Mouse (Mus musculus) myocyte (in vitro differentiated cells): ENCODE results near the gene Olfr521.

ENCODE experiments used
- CEBPB ChIP-seq: IDR thresholded peaks from 2 replicates; pipeline ENCODE4 v1.6.1; 2011; ENCODE audit warnings: mild to moderate bottlenecking, moderate library complexity; ENCODE audit not compliant: poor library complexity, insufficient read depth, severe bottlenecking
- E2F4 ChIP-seq: IDR thresholded peaks from one replicate; pipeline ENCODE4 v1.6.1; 2011; ENCODE audit warnings: mild to moderate bottlenecking, control low read depth, moderate library complexity; ENCODE audit not compliant: insufficient read depth
- MYOD1 ChIP-seq, 3 experiments: IDR thresholded peaks; one replicate each; pipeline ENCODE4 v1.6.1; 2011; ENCODE audit warnings: control low read depth in 2 of 3, low read depth in 2 of 3, mild to moderate bottlenecking in 2 of 3, moderate library complexity in 1 of 3; ENCODE audit not compliant: insufficient read length in 2 of 3, control insufficient read depth in 1 of 3
- POLR2A ChIP-seq: IDR thresholded peaks from one replicate; pipeline ENCODE4 v1.6.1; 2011; ENCODE audit warnings: low read depth, mild to moderate bottlenecking, control low read depth, moderate library complexity; ENCODE audit not compliant: insufficient read length
- POLR2AphosphoS2 ChIP-seq: IDR thresholded peaks from one replicate; pipeline ENCODE4 v1.6.1; 2011; ENCODE audit warnings: low read depth, control low read depth; ENCODE audit not compliant: insufficient read length
- REST ChIP-seq: IDR thresholded peaks from one replicate; pipeline ENCODE4 v1.6.1; 2011; ENCODE audit warnings: mild to moderate bottlenecking, control low read depth, moderate library complexity; ENCODE audit not compliant: insufficient read depth, insufficient read length
- SRF ChIP-seq: IDR thresholded peaks from one replicate; pipeline ENCODE4 v1.6.1; 2011; ENCODE audit warnings: low read depth; ENCODE audit not compliant: control insufficient read depth, insufficient read length
- USF1 ChIP-seq: IDR thresholded peaks from one replicate; pipeline ENCODE4 v1.6.1; 2011; ENCODE audit warnings: low read depth, mild to moderate bottlenecking, control low read depth, moderate library complexity

- TF ChIP-seq REST (no peak), POLR2A (no peak), MYOD1 (IDR thresholded peaks at IDR 0.05; ENCODE audit: control insufficient read depth in 1 of 3, insufficient read length in 2 of 3, low read depth in 2 of 3) (no peak), POLR2AphosphoS2 (no peak), E2F4 (no peak), CEBPB (no peak), USF1 (no peak), SRF (no peak)
These were observed 30.8 kb downstream of the Olfr521 start for GRCm38 (mm10) chr7:99794096-99794495.
